Mouse (Mus musculus) ES-Bruce4 (cell line): ENCODE results near the gene Ttc25.

ENCODE experiments used
- CTCF ChIP-seq: IDR thresholded peaks from one replicate; pipeline ENCODE4 v1.8.1; 2011; ENCODE audit warnings: low read depth, low read length
- POLR2A ChIP-seq: IDR thresholded peaks from one replicate; pipeline ENCODE4 v1.8.1; 2011; ENCODE audit warnings: low read length; ENCODE audit not compliant: insufficient read depth

DNA sequence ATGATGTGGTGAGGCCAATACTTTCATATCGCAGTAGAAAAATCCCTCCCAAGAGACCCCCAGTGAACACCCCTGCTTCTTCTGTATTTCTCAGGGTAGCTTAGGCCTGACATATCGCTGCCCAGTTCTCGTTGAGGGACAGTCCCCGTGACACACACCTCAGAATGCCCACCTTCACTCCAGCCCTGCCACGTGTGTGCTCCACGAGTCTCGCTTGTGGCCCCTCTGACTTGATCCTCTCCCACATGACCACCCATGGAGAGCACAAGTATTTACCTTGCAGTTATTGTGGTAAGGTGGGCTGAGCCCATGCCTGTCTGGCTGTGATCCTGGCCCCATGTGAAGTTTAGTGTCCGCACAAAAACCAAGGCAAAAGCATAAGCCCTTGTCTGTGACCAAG, 23.3 kb downstream of the Ttc25 start:
- TF ChIP-seq CTCF (no peak), POLR2A (no peak)
